Mouse (Mus musculus): Measurements from ENCODE around the gene Igfl3.

Gene Igfl3

GRCm38 (mm10) chr7:18176194-18176593 lies at the start of gene Igfl3:
Gene Igfl3 (plus strand): TSS chr7:18176494.
- DNase-seq: no peak

DNA sequence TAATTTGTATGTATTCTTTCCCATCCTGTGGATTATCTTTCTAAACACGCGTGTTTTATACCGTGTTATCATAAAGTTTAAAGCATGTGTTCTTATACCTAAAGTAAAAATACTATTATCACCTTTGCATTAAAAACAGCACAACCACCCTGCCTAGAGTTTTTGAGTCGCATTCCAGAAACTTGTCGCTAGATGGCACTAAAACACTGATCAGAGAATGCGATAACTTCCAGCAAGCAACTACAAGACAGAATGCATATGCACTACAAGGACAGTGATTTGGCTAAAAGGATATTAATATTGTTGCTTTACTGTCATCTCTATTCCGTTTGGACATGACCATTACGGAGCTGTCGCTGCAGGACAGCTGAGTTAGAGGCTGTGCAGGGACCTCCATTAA lies 34.6 kb downstream of the Igfl3 start:
- DNase-seq: no peak

- no peak for DNase-seq
These were observed 38.4 kb downstream of the Igfl3 start for GRCm38 (mm10) chr7:18214699-18215098.
